Mouse (Mus musculus) testis, adult 10 weeks (tissue): ENCODE measurements around the gene Fgd3. TPM values are rescaled to one million over a fixed set of nuclear protein-coding genes. Genes with fewer than 3 reads are reported as not detected.

Source experiments
- polyA plus RNA-seq: library from polyadenylated mRNA; stranded (reverse); fragments of 350-450 nt; fragmentation: Illumina TruSeq; extraction: RNeasy Lipid Tissue Mini Kit (QIAGEN cat#74804); gene quantifications from one replicate; pipeline ENCODE4 v1.2.3, GENCODE M21; 2014; ENCODE audit warnings: low read depth, low replicate concordance

Fgd3 gene
- 0.25 TPM for polyA plus RNA-seq

GRCm38 (mm10) chr13:49320040-49320439 lies at the start of gene Fgd3:
Gene Fgd3, minus strand, starts transcription at chr13:49320311.

DNA sequence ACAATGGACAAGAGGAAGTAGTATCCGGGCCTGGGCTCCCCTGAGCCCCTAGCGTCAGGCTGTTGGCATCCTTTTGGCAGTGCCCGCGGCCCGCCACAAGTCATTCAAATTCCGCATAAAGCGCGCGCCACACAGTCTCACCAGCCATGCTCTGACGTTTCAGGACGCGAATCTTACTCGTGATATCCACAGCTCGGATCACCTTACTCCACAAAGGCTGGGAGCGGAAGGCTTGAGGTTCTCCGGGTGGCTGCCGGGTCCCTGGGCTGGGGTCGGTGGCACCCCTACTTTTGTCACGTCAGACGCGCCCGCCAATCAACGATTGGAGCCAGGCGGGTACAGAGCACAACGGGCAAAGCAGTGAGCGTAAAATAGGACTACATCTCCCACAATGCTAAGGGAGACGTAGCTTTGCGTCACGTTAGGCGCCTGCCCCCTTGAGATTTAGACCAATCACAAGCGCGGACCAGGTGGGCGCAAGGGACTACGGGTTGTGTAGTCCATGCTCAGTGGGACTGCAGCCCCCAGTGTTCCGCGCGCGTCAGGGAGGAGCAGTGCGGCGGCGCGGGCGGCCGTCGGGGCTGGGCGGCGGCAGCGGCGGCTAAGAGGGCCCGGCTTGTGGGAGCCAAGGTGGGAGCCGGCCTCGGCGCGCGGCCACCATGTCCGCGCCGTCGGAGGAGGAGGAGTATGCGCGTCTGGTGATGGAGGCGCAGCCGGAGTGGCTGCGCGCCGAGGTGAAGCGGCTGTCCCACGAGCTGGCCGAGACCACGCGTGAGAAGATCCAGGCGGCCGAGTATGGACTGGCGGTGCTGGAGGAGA lies 21.1 kb upstream of the Fgd3 start, which contains the start of gene Bicd2:
Gene Bicd2, plus strand, starts transcription at position 574 of the 819 bp plus-strand sequence.

DNA sequence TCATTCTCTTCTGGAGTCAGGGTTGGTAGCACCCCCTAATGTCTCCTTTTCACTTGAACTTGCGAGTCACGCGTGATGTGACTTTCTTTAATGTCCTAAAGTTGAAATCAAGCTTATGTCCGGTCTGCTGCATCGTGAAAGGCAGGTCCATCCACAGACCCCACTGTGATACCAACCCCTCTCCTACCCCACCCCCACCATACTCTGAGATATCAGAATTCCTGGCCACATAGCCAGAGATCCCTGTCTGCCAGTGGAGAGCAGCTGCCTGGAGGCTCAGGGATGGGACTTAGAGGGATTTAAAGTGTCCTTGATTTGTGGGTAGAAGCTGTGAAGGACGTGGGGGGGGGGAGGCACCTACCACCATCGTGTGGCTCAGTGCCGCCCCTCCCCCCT lies 71.6 kb downstream of the Fgd3 start, which contains the start of gene Susd3:
Gene Susd3, minus strand, starts transcription at position 240 of the 396 bp plus-strand sequence.

DNA sequence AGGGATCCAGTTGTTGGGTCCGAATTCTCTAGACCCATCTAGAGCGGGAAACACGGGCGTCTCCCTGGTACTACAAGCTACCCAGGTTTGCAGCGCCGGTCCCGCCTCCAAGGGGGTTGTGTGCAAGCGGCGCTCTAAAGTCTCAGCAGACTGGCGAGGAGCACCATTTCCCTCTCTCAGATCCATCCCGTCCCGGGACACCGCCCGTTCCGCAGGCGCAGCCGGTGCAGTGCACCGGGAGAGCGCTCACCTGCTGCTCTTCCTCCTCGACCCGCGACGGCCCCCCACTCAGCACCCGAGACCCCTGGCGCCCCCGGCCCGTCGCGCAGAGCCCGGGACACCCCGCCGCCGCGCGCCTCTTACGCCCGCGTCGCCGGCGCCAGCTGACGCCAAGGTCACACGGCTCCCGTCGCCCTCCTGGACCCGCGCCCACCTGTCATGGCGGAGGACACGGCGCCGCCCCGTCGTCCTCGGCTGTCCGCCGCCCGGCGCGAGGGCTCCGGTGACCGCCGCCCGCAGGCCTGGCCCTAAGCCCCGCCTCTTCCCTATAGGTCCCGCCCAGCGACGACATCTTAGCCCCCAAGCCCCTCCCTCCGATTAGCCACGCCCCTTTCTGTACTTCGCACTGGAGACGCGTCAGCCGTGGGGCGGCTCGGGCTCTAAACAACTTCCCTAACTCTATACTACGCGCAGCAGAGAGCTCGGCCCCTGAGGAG lies 104.4 kb downstream of the Fgd3 start, which contains the start of gene Card19:
Gene Card19, minus strand, starts transcription at position 534 of the 716 bp plus-strand sequence.

Other genes with a start within 250 kb of the Fgd3 start
- gene Wnk2, start 172.3 kb downstream of the Fgd3 start, polyA plus RNA-seq = 0.04 TPM
- gene Ninj1, start 132.8 kb downstream of the Fgd3 start, polyA plus RNA-seq = not detected
- 0.36 TPM for gene Card19, start 104.3 kb downstream of the Fgd3 start, polyA plus RNA-seq
- gene Susd3, start 71.6 kb downstream of the Fgd3 start, polyA plus RNA-seq = 6.5 TPM
- 7.8 TPM for gene Bicd2, start 21.3 kb upstream of the Fgd3 start, polyA plus RNA-seq
- gene Ippk, start 100.9 kb upstream of the Fgd3 start, polyA plus RNA-seq = 8.6 TPM
- gene Tes3-ps, start 173.0 kb upstream of the Fgd3 start, polyA plus RNA-seq = 5.6 TPM
- gene Ecm2, start 184.5 kb upstream of the Fgd3 start, polyA plus RNA-seq = 7.2 TPM
- 4.7 TPM for gene Aspn, start 224.1 kb upstream of the Fgd3 start, polyA plus RNA-seq